Mouse (Mus musculus) heart, embryonic 10.5 days (tissue): ENCODE measurements around the gene Fam217a. TPM values are rescaled to one million over a fixed set of nuclear protein-coding genes. Genes with fewer than 3 reads are reported as not detected.

Source experiments
- polyA plus RNA-seq: library from polyadenylated mRNA; unstranded; fragments of >200 nt; fragmentation: Nextera tagmentation; extraction: Ambion mirVana; gene quantifications from 2 replicates; pipeline ENCODE4 v1.2.1, GENCODE M21; 2016

Gene Fam217a
- polyA plus RNA-seq, 1 experiment from 2014 or later = 2.0 TPM

Other genes starting within 250 kb of the Fam217a start
- gene Fam50b, start 189.5 kb downstream of the Fam217a start, polyA plus RNA-seq = not detected in 2 replicates
- 49.1 and 55.1 TPM in 2 replicates for gene Prpf4b, start 49.0 kb downstream of the Fam217a start, polyA plus RNA-seq
- gene 4933417A18Rik, start 99 bp upstream of the Fam217a start, polyA plus RNA-seq = not detected in 2 replicates
- 0.43 and 0.55 TPM in 2 replicates for gene Eci3, start 39.5 kb upstream of the Fam217a start, polyA plus RNA-seq
- 92.5 and 96.4 TPM in 2 replicates for gene Eci2, start 102.8 kb upstream of the Fam217a start, polyA plus RNA-seq